10 mouse cellular contexts compared by ENCODE assay signal in the genomic region with DNA sequence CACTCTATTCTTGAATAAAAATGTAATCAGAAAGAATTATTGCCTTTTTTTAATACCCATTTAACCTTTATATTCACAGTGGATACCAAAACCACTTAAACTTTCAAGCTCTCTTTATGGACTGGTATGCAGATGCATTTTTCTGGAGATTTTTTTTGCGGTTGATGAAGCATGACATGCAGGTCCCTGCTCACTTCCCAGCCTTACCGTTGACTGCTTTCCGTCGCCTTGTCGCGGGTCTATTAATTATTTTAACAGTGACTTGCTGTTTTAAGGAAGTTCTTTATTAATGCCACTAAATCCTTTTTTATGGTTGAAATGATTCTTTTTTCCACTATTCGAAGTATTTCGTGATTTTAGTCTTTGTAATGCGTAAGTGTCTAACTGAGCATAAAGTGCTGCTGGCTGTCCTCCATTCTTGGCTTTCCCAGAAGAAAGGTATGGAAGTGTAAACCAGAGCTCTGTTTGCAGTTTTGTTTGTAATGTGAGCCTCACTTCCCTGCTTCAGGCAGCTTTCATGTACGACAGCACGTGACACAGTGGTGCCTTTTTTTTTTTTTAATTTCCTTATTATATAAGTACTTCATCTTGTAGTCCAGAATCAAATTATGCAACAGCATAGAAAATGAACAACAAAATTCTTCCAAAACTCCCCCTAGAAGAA.
A peak's percentile ranks its signal among the peaks of the same experiment; 100 is the strongest.
DNase-seq lines count a peak whose midpoint lies in the region; ATAC-seq lines count a peak whose summit lies in the region.
"Had no signal": no experiment of that assay in that cellular context is flagged by ENCODE, and none has a peak within 500 bp of the region (broad histone marks: within the 10 kb centered on the region; RNA-seq: fewer than 3 reads in every experiment).

No protein-coding gene starts in this region.

- no peak overlapping the region for H3K9ac ChIP-seq in embryonic facial prominence, embryonic 11.5 days (replicated peaks; ENCODE audit: low read length)
- no peak overlapping the region for H3K9ac ChIP-seq in neural tube, embryonic 14.5 days (replicated peaks; ENCODE audit: low read depth, low read length)

- no peaks in the 10 kb centered on the region for H3K36me3 ChIP-seq in embryonic facial prominence, embryonic 11.5 days (replicated peaks; ENCODE audit: control insufficient read depth, insufficient read depth, low read depth, low read length)
- H3K36me3 ChIP-seq in embryonic facial prominence, embryonic 10.5 days (replicated peaks) = no peaks in the 10 kb centered on the region
- H3K36me3 ChIP-seq in neural tube, embryonic 14.5 days (ENCODE audit: control insufficient read depth, insufficient read depth, low read length) = no peaks in the 10 kb centered on the region

- no peaks in the 10 kb centered on the region for H3K4me1 ChIP-seq in embryonic facial prominence, embryonic 11.5 days (ENCODE audit: control insufficient read depth, insufficient read depth, low read length)
- H3K4me1 ChIP-seq in embryonic facial prominence, embryonic 10.5 days = peaks cover 7% of the 10 kb centered on the region
- H3K4me1 ChIP-seq in neural tube, embryonic 14.5 days (ENCODE audit: control insufficient read depth, insufficient read depth, low read length) = no peaks in the 10 kb centered on the region; the same call in 1 of the 2 replicates

- no peak overlapping the region for H3K27ac ChIP-seq in embryonic facial prominence, embryonic 11.5 days (replicated peaks; ENCODE audit: low read depth, low read length)
- H3K27ac ChIP-seq in embryonic facial prominence, embryonic 10.5 days (replicated peaks) = no peak overlapping the region
- no peak overlapping the region for H3K27ac ChIP-seq in neural tube, embryonic 14.5 days (ENCODE audit: low read depth, low read length)

- ATAC-seq in embryonic facial prominence, embryonic 11.5 days (replicated peaks; ENCODE audit: insufficient number of reproducible peaks, low FRiP score, low TSS enrichment, low read depth) = no peak
- peak; percentile 61 for ATAC-seq in neural tube, embryonic 14.5 days (ENCODE audit: low read depth)
- no peak for ATAC-seq in megakaryocyte-erythroid progenitor cell, adult 5-6 weeks (replicated peaks; ENCODE audit: low FRiP score, low TSS enrichment, poor library complexity, severe bottlenecking)

- WGBS in embryonic facial prominence, embryonic 11.5 days = 46% methylated on average over 11 of the region's 11 CpGs
- WGBS in embryonic facial prominence, embryonic 10.5 days = 59% methylated on average over 11 of the region's 11 CpGs
- WGBS in neural tube, embryonic 14.5 days = 36% methylated on average over 11 of the region's 11 CpGs

- H3K27me3 ChIP-seq in embryonic facial prominence, embryonic 11.5 days (ENCODE audit: control insufficient read depth, insufficient read depth, low read length) = no peaks in the 10 kb centered on the region
- H3K27me3 ChIP-seq in embryonic facial prominence, embryonic 10.5 days (replicated peaks; ENCODE audit: low read depth, poor library complexity, severe bottlenecking) = no peaks in the 10 kb centered on the region
- no peaks in the 10 kb centered on the region for H3K27me3 ChIP-seq in neural tube, embryonic 14.5 days (ENCODE audit: control insufficient read depth, insufficient read depth, low read length)

- DNase-seq in embryonic facial prominence, embryonic 11.5 days (ENCODE audit: low spot score) = peak; percentile 25
- no peak for DNase-seq in embryonic facial prominence, embryonic 10.5 days (ENCODE audit: low spot score)
- DNase-seq in lung, postnatal 36 days = peak; percentile 24
- DNase-seq in lung, adult 18-20 months = no peak
- peak; percentile 33 for DNase-seq in forelimb bud, embryonic 11.5 days (ENCODE audit: low read depth, low spot score)
- no peak for DNase-seq in frontal cortex, postnatal 25 days (ENCODE audit: low spot score in 2 of 2)
- DNase-seq: B cell, adult 2 months; heart, postnatal 36 days had no signal

- no peak overlapping the region for H3K4me2 ChIP-seq in embryonic facial prominence, embryonic 11.5 days (ENCODE audit: low read depth, low read length)
- no peak overlapping the region for H3K4me2 ChIP-seq in neural tube, embryonic 14.5 days (ENCODE audit: low read depth, low read length)

- H3K4me3 ChIP-seq in embryonic facial prominence, embryonic 11.5 days (ENCODE audit: low read depth, low read length) = no peak overlapping the region
- no peak overlapping the region for H3K4me3 ChIP-seq in embryonic facial prominence, embryonic 10.5 days
- no peak overlapping the region for H3K4me3 ChIP-seq in neural tube, embryonic 14.5 days (ENCODE audit: low read depth, low read length)

- H3K9me3 ChIP-seq in embryonic facial prominence, embryonic 11.5 days (replicated peaks; ENCODE audit: control insufficient read depth, low read length) = no peaks in the 10 kb centered on the region
- H3K9me3 ChIP-seq in embryonic facial prominence, embryonic 10.5 days = no peaks in the 10 kb centered on the region
- no peaks in the 10 kb centered on the region for H3K9me3 ChIP-seq in neural tube, embryonic 14.5 days (ENCODE audit: control insufficient read depth, low read length)

Comparison
In these comparisons a context has a peak if more than half of its experiments do, and no peak if none do; other contexts are left out.
1. DNase-seq: peak in embryonic facial prominence, embryonic 11.5 days (single experiment), lung, postnatal 36 days (single experiment) and forelimb bud, embryonic 11.5 days (single experiment); none in embryonic facial prominence, embryonic 10.5 days (single experiment), lung, adult 18-20 months (0 of 2) and frontal cortex, postnatal 25 days (0 of 2).